Mouse (Mus musculus) kidney, adult 11 months (tissue): Measurements from ENCODE around the gene Zfp867.

Experiments
- DNase-seq: peaks from one replicate; pipeline ENCODE4 v3.0.0; 2022

Gene Zfp867

DNA sequence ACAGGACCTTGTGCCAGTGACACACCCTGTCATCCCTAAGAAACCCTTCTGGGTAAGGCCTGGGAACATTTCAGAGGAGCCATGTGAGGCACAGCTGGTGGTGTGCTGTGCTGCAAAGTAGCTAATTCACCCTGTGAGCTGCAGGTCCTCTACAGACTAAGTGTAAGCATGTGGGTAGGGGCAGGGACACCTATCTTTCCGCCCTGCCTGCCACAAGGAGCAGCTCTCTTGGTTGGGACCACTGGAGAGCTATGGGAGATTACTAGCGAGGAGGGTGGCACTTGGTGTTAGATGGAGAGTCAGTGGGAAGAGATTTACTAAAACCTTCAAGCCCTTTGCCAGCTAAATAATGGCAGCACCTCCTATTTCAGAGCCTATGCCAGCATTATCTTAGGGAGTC lies 15.4 kb downstream of the Zfp867 start:
- DNase-seq = no peak

DNA sequence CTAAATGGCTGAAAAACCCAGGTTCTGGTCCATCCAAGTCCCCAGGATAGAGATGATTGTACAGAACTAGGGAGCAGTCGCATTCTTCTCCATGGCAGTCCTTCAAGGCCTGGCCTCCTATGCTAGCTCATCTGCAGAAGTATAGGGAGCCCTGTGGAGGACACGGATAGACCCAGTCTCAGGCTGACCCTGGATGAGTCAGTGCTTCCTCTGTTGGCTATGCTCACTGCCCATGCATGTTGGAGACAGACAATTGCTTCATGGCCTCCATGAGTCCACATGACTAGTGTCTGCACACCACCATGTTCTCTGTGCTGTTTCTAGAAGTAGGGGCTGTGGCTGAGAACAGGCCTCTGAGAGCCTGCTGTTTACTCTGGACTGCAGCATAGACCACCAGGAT lies 15.9 kb downstream of the Zfp867 start:
- no peak for DNase-seq

DNA sequence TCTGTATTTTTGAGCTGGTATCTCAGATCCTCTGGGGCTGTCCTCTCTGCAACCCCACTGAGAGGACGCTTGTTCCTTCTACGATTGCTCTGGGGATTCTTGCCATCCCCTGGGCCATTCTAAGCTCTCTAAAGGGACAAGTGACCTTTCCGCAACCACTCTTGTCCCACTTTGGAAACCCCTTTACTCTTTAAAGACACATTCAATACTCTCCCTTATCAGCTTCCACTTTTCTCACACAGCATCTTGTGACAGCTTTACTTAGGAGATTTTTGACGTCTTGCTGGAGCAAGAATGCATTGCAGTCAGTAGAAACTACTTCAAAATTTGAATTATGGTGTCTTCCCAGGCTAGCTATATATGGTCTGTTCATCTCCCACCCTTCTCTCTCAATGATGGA lies 21.2 kb downstream of the Zfp867 start, which contains the start of gene Snap47:
TSS of gene Snap47 (minus strand) at position 101 of the 400 bp plus-strand sequence.
- no peak for DNase-seq

DNA sequence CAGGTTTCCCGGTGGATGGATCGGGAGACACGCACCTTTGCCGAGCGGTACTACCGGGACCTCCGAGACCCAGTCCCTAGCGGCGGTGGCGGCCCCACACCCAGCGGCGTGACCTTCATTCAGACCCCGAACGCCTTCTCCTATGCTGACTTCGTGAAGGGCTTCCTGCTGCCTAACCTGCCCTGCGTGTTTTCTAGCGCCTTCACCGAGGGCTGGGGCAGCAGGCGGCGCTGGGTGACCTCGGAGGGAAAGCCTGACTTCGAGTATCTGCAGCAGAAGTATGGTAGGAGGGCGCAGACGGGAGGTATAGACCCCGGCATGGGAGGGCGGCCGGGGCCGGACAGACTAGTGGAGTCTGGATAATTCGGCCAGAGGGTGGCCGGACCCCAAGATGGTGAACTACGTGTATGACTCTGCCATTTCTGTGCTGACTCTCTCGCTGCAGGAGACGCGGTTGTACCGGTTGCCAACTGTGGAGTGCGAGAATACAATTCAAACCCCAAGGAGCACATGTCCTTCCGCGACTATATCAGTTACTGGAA lies 22.0 kb downstream of the Zfp867 start:
- no peak for DNase-seq

DNA sequence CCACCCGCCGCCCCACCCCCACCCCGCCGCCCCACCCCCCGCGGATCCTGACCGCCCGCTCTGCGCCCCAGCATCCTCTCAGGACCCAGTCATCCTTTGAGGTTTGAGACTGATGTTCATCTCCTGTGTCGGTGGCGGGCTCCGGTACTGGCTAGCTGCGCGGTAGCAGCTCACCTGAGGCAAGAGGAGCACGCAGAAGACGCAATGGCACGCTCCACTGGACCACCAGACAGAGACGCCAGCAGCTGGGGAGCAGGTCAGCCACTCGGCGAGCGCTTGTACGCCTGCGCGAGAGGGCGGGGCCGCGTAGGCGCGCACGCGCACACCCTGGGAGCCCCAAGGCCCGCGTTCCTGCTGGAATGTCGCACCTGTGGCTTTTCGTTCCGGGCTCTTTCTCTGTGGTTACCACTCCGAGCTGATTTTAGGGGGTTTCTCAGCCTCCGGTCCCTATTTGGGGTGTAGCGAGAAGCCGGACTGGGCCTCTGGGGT lies 22.5 kb downstream of the Zfp867 start, which contains the start of gene Jmjd4:
TSS of gene Jmjd4 (plus strand) at position 305 of the 489 bp plus-strand sequence.
- peak; percentile 91 for DNase-seq

DNA sequence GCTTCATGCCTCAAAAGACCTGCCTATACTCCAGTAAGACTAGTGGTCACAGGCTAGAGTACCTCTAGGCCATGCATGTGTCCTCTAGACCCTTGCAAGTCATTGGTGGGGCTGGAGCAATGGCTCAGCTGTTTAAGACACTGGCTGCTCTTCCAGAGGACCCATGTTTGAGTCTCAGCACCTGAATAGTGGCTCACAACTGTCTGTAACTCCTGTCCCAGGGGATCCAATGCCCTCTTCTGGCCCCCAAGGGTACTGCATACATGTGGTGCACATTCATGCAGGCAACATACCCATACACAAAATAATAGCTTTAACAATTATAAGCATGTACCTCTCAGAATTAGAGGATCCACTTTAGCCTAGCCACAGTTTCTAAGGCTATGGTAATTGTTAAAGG lies 29.2 kb downstream of the Zfp867 start:
- no peak for DNase-seq

DNA sequence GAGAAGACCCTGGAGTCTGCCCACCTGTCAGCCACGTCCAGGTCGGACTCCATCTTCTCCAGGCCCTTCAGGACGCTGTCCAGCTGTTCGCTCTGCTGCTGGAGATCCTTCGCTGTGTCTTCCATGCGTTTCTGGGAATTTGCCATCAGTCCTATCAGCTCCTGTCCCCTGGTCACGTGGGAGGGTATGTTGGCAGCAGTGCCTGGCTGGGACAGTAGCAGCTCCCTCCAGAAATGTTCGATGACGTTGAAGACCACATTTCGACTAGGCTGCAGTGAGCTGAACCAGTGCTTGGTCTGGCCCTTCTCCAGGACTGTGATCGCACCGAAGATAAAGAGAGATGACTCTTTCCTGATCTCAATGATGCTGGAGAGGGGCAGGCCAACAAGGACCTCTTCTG lies 34.3 kb downstream of the Zfp867 start:
- no peak for DNase-seq

DNA sequence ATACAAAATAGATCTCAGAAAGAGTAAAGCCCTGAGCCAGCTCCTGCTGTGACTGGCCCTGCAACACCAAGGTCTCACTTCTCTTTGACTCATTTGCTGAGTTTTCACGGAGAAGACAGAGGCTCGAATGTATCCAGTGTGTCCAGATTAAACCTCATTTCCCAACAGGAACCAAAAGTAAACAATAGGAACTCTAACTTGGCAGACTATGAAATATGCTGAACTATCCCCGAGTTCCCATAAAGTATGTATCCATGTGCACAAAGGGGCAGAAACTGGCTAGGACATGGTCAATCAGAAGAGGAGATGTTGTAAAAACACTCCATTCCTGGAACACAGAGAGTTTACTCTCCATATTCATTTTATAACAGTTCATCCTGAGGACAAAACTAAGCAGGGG lies 40.0 kb downstream of the Zfp867 start:
- no peak for DNase-seq

DNA sequence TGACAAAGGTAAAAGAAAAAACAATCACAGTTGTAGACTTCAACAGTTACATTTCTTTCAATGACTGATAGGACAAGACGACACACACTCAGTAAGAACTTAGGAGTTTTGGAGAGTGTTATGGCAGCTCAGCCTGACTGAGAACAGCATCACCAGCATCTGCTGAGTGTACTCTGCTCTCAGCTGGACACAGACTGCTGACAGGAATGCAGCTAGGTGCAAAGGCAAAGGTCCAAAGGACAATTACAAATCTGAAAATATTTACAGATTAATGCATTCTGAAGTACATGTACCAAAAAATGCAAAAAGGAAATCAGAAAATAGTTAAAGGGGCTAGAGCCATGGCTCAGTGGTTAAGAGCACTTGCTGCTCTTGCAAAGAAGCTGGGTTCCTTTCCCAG lies 42.3 kb downstream of the Zfp867 start:
- DNase-seq = no peak

DNA sequence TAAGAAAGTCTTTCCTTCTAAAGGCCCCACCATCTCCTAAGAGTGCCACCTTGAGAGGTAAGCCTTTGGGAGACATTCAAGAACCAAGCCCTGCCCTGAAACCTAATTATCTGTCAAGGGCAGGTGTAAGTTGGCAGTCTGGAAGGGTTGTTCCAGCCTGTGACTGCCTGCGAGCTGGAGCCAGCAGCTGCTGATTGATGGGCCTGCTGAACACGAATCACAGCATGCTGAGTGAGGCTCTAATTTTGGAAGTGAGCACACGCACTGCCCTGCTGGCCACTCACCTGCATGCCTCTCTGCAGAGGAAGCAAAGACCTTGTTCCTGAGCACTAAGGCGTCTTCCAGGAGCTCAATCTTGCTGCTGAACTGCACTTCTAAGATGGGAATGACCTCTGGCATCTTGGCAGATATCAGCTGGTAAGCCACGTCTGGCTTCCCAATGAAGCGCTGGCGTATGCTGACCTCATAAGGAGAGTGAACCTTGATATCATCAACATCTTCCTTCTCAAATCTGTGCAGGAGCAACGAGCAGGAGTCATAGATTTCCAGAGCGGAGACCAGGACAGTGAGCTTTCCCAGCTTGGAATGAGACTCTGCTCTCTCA lies 44.1 kb downstream of the Zfp867 start:
- peak; percentile 50 for DNase-seq

DNA sequence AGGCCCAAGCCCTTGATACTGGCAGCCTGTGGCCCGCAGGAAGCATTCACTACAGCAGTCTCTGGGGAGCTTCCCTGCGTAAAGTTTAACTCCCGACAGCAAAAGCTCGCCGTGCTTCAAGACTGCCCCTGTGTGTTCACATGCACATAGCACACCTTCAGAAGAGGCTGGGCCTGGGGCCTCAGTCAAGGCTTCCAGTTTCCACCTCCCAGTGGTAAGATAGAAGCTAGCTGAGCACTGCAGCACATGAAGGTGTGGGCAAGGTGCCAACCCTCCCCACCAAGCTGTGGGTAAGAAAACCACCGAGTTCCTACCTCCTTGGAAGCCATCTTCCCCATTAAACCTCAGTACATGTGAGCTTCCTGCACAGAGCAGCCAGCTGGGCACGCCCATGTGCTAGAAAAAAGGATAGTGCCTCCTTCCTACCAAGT lies 46.6 kb downstream of the Zfp867 start:
- DNase-seq = no peak

DNA sequence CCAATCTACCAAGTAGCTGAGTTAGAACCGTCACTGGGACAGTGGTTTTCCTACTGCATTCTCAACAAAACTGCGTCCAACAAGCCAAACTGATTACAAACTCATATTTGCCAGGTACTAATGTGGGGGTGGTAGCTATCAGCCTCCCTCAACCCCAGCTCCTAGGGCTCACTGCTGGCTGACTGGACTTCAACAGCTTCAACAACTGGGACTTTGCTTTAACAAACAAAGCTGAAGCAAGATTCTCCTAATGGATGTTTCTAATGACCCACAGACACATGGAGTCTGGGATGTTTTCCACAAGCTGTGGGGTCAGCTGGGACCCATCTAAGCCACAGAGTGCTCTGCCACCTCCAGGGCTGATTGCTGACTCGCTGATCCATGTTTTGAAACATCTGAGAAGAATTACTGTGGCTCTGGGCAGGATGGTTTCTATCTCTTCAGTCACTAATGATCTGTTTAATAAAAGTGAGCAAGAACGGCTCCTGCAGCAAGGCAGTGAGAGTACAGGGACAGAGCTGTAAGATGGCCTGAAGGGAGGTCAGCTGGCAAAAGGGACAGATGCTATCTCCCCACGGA lies 49.2 kb downstream of the Zfp867 start:
- no peak for DNase-seq

DNA sequence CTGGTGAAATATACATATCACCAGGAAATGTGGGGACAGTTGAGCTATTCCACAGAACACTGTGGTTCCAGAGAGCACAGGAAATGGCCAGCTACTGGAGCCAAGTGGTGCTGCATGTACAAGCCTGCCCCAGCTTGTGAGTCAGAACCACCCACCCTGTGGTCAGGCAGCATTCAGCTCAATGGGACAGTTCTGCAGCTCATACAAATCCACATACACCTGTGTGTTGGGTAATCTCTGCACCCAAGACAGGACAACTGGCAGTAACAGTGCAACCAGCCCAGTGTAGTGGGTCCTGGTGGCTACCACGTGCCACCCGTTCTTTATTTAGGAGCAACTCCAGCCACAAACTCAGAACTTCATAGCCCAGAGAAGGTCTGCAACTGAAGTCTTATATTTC lies 50.3 kb downstream of the Zfp867 start:
- no peak for DNase-seq

DNA sequence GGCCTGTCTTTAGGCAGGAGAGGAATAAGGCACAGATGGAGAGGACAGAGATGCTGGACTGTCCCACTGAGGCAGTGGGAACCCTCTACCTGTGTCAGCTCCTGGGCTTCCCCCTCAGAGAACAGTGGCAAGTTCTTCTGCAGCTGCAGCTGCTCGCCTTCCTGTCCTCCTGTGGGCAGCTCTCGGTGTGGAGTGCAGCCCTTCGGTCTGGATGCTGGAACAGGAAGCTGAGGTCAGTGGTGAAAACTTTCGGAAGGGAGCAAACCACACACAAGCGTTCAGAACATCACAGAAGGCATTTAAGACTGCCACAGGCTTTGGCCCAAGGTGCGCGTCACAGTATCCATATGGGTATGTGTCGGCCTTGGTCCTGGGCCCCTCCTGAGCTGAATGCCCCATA lies 50.8 kb downstream of the Zfp867 start:
- no peak for DNase-seq

DNA sequence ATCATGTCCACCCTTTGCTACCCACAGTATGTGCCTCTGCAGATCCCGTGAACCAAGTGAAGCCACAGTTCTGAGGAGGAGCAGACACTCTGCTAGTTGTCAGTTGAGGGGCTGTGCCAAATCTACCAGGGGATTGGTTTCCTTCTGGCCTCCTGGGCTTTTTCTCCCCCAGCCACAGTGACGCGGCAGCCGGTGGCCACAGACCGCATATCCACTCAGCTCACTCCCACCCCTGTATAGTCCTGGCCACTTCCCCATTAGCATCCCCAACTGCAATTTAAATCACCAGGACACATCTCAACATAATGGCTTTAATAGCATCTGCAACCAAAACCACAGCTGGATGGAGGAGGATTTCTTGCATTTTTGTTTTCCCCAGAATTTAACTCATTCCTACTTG lies 53.6 kb downstream of the Zfp867 start:
- DNase-seq = no peak

DNA sequence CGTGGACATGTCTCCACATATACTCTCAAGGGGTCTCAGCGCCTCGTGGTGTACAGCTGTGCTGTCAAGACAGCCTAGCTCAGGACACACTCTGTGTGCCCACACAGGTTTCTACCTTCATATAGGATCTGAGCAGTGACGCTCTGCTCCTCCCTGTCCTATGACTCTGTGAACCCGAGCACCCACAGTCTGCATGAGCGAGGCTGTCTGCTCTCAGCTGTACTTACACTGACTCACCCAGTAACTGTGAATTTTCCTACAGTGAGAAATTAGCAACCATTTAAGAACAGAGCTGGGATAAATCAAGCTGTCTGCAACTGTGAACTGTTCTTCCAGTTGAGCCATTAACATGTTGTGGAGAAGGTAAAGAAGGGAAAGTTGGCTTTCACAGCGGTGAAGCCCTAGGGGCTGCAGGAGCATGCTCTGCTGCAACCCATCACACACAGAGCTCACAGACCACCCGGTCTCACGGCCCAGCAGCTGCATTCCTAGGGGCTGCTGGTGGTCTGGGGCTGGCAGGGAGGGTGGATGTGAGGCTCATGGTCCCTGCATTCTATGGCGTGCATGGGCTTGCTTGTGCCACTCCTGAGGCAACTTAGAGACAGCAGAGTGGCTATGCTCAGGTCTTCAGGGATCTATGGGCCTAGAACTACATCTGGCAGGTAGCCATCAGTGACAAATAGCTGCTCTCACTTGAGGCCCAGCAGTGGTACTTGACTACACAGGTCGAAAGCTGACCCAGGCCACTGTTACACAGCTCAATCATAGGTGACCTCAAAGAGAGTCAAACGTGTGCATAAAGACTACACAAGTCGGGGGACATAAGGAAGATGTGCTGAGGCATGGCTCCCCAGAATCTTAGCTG lies 59.0 kb downstream of the Zfp867 start:
- DNase-seq = no peak

DNA sequence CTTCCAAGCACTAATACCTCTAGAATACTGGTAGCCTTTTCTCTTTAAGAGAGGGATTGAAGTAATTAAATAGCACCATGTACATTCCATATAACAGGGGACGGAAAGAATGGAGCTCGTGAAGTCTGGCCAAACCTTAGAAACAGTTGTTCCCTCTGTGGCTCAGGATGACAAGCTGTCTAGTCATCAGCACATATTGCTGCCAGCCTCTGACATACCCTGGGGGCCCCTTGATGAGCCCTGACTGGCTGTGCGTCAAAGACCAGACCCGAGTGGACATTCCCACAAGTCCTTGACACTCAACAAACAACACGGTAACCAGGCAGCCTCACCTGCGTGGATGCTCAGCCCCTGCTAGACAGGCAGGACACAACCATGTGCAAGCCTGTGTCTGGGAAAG lies 60.2 kb downstream of the Zfp867 start:
- no peak for DNase-seq
